Mouse (Mus musculus): Measurements from ENCODE around the gene Eps8l2. TPM values are rescaled to one million over a fixed set of nuclear protein-coding genes. Genes with fewer than 3 reads are reported as not detected.

Eps8l2 gene
- polyA plus RNA-seq, 1 experiment from 2014 or later, result 22.2 TPM

GRCm38 (mm10) chr7:141381068-141381835 is 42.6 kb downstream of the Eps8l2 start:
- H3K27ac ChIP-seq (ENCODE audit: low read depth), result peak overlapping the region; percentile 48
- peaks cover 9% of the 10 kb centered on the region; the same call in 1 of the 2 replicates for H3K4me1 ChIP-seq (ENCODE audit: insufficient read depth)
- no peak for TF ChIP-seq CTCF (IDR thresholded peaks at IDR 0.05; ENCODE audit: low read depth)
- no peak for TF ChIP-seq EP300 (IDR thresholded peaks at IDR 0.05; ENCODE audit: low read depth)
- 46% methylated on average over 4 of the region's 4 CpGs for WGBS (ENCODE audit: insufficient replicate concordance)
- ATAC-seq (no peak), DNase-seq (peak; percentile 13)
- no peaks in the 10 kb centered on the region for H3K36me3 ChIP-seq (replicated peaks; ENCODE audit: insufficient read depth, low read length)
- no peak overlapping the region for H3K9ac ChIP-seq (replicated peaks)
- no peak overlapping the region for H3K4me2 ChIP-seq (ENCODE audit: low read depth, low read length)
- no peak overlapping the region for H3K4me3 ChIP-seq (ENCODE audit: low read depth, low read length)
- H3K9me3 ChIP-seq (ENCODE audit: low read length), result no peaks in the 10 kb centered on the region
- H3K27me3 ChIP-seq (ENCODE audit: insufficient read depth, low read length), result no peaks in the 10 kb centered on the region

DNA sequence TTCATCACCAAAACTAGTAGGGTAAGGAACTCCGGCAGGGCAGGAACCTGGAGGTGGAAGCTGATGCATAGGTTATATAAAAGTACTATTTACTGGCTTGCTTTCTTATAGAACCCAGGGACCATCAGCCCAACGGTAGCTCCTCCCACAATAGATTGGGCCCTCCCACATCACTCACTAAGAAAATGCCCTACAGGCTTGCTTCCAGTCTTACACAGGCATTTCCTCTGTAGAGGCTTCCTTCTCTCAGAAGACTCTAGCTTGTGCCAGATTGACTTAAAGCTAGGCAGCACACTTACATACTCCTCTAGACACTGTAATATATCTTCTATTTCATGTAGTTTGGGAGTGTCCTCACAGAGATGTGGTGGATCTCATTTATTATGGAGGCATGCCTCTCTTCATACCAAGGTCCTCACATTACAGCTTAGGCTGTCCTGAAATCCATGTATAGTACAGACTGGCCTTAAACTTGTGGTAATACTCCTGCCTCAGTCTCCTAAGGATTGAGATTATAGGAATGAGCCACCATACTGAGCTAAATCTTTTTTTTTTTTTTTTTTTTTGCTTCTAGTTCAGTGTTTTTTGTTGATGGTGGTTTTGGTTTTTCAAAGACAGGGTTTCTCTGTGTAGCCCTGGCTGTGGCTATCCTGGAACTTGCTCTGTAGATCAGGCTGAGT is 49.3 kb downstream of the Eps8l2 start:
- peaks cover 31% of the 10 kb centered on the region for H3K4me1 ChIP-seq (ENCODE audit: insufficient read depth)
- WGBS (ENCODE audit: insufficient replicate concordance), result 40% methylated on average over 2 of the region's 2 CpGs
- H3K9ac ChIP-seq (replicated peaks), result no peak overlapping the region
- DNase-seq (no peak), ATAC-seq (no peak)
- no peaks in the 10 kb centered on the region for H3K36me3 ChIP-seq (replicated peaks; ENCODE audit: insufficient read depth, low read length)
- H3K27ac ChIP-seq (ENCODE audit: low read depth), result peak overlapping the region; percentile 60
- TF ChIP-seq EP300 (IDR thresholded peaks at IDR 0.05; ENCODE audit: low read depth), result no peak
- TF ChIP-seq CTCF (IDR thresholded peaks at IDR 0.05; ENCODE audit: low read depth), result no peak
- H3K4me2 ChIP-seq (ENCODE audit: low read depth, low read length), result no peak overlapping the region
- H3K27me3 ChIP-seq (ENCODE audit: insufficient read depth, low read length), result no peaks in the 10 kb centered on the region
- no peak overlapping the region for H3K4me3 ChIP-seq (ENCODE audit: low read depth, low read length)
- no peaks in the 10 kb centered on the region for H3K9me3 ChIP-seq (ENCODE audit: low read length)

- H3K27me3 ChIP-seq (ENCODE audit: insufficient read depth, low read length), result no peaks in the 10 kb centered on the region
- H3K4me2 ChIP-seq (ENCODE audit: low read depth, low read length), result no peak overlapping the region
- H3K9ac ChIP-seq (replicated peaks), result no peak overlapping the region
- ATAC-seq (no peak), DNase-seq (no peak)
- H3K9me3 ChIP-seq (ENCODE audit: low read length), result no peaks in the 10 kb centered on the region
- WGBS (ENCODE audit: insufficient replicate concordance), result 33% methylated on average over 3 of the region's 3 CpGs
- TF ChIP-seq CTCF (IDR thresholded peaks at IDR 0.05; ENCODE audit: low read depth), result no peak
- TF ChIP-seq EP300 (IDR thresholded peaks at IDR 0.05; ENCODE audit: low read depth), result peak; percentile 70
- peak overlapping the region; percentile 60 for H3K27ac ChIP-seq (ENCODE audit: low read depth)
- H3K4me1 ChIP-seq (ENCODE audit: insufficient read depth), result peaks cover 31% of the 10 kb centered on the region
- no peak overlapping the region for H3K4me3 ChIP-seq (ENCODE audit: low read depth, low read length)
- H3K36me3 ChIP-seq (replicated peaks; ENCODE audit: insufficient read depth, low read length), result no peaks in the 10 kb centered on the region
These were observed 49.9 kb downstream of the Eps8l2 start for GRCm38 (mm10) chr7:141388487-141389109.

DNA sequence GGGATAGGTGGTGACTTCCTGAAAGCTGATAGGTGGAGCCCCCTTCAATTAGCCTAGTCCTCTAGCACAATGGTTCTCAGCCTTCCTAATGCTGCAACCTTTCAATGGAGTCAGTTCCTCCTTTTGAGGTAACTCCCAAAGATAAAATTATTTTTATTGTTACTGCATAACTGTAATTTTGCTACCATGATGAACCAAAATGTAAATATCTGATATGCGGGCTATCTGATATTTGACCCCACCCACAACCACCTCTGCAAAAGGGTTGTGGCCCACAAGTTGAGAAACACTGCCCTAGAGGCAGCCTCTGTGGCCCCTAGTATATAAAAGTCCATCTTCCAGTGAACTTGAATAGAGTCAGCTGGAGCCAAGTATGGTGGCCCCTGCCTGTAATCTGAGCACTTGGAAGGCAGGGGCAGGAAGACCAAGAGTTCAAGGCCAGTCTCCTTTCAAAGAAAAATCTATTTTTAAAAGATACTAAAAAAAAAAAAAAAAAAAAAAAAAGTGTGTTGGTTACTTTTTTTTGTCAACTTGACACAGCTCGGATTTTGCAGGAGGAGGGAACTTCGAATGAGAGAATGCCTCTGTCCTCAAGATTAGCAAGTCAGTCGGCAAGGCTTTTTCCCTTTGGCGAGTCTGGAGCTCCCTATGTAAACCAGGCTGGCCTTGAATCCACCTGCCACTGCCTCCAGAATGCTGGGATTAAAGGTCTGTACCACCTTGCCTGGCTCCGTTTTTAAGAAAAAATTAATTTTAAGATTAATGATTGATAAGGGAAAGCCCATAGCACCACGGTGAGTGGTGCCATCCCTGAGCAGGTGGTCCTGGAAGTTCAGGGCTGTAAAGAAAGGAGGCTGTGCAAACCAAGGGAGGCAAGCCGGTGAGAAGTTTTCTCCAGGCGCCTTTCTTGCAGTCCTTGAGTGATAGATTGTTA is 51.9 kb downstream of the Eps8l2 start:
- DNase-seq (no peak), ATAC-seq (no peak)
- H3K4me3 ChIP-seq (ENCODE audit: low read depth, low read length), result peak overlapping the region; percentile 66; the same call in 1 of the 2 replicates
- peak overlapping the region; percentile 75; the same call in 1 of the 2 replicates for H3K9ac ChIP-seq (replicated peaks)
- no peaks in the 10 kb centered on the region for H3K27me3 ChIP-seq (ENCODE audit: insufficient read depth, low read length)
- peaks cover 36% of the 10 kb centered on the region for H3K4me1 ChIP-seq (ENCODE audit: insufficient read depth)
- H3K4me2 ChIP-seq (ENCODE audit: low read depth, low read length), result peak overlapping the region; percentile 92
- 50% methylated on average over 9 of the region's 9 CpGs for WGBS (ENCODE audit: insufficient replicate concordance)
- H3K27ac ChIP-seq (ENCODE audit: low read depth), result peak overlapping the region; percentile 95; the same call in 1 of the 2 replicates
- no peaks in the 10 kb centered on the region for H3K9me3 ChIP-seq (ENCODE audit: low read length)
- TF ChIP-seq EP300 (IDR thresholded peaks at IDR 0.05; ENCODE audit: low read depth), result no peak
- no peak for TF ChIP-seq CTCF (IDR thresholded peaks at IDR 0.05; ENCODE audit: low read depth)
- H3K36me3 ChIP-seq (replicated peaks; ENCODE audit: insufficient read depth, low read length), result peaks cover 4% of the 10 kb centered on the region

DNA sequence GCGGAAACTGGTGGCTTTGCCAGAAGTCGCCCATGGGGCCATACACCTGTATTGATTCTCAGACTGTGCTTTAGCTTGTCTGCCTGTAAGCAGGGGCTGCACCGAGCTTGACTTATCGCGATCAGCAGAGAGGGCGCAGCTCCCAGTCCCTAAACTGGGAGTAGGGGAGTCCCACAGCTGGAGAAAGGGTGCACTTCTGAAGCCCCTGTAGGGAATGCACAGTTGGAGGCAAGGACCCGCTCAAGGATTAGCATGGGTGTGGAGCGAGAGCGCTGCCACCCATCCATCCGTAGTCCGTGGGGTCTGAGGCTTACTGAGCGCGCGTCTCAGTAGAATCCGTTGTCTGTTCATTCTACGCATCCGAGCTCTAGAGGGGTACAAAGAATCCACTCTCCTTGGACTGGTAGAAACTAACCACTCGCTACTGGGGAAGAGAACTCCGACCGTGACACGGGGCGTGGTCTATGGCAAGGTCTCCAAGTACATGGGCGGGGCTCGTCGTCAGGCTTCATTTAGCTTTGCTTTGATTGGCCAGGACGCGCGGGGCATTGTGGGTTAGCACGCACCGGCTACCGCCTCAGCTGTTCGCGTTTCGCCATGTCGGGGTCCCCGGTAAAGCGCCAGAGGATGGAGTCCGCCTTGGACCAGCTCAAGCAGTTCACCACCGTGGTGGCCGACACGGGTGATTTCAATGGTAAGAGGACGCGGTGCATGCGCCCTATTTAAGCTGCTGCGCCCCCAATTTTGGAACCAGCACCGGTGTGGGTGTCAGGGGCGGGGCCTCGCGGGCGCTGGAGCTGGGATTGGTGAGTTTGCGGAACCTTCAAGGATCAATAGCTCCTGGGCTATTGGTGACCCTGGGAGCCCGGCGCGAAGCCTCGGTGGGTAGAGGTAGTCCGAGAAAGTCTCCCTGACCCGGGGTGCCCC is 53.2 kb downstream of the Eps8l2 start, which contains the start of gene Taldo1:
Taldo1 (plus strand) TSS at position 575 of the 927 bp plus-strand sequence.
- Histone ChIP-seq H3K27ac (ENCODE audit: low read depth) (peak within 1 kb of the TSS; percentile 95), H3K36me3 (replicated peaks; ENCODE audit: insufficient read depth, low read length) (peaks cover 15% of the 10 kb centered on the region)
- WGBS (ENCODE audit: insufficient replicate concordance), result under 1% methylated on average over 57 of the region's 57 CpGs

More for the DNA sequence above, 53.2 kb downstream of the Eps8l2 start, which contains the start of gene Taldo1:
- ATAC-seq (peak; percentile 89), DNase-seq (peak; percentile 98)
- Histone ChIP-seq H3K4me3 (ENCODE audit: low read depth, low read length) (peak within 1 kb of the TSS; percentile 66), H3K4me2 (ENCODE audit: low read depth, low read length) (peak within 1 kb of the TSS; percentile 92), H3K9ac (replicated peaks) (peak within 1 kb of the TSS; percentile 75), H3K27me3 (ENCODE audit: insufficient read depth, low read length) (no peaks in the 10 kb centered on the region), H3K9me3 (ENCODE audit: low read length) (no peaks in the 10 kb centered on the region), H3K4me1 (ENCODE audit: insufficient read depth) (peaks cover 36% of the 10 kb centered on the region)
- TF ChIP-seq CTCF (IDR thresholded peaks at IDR 0.05; ENCODE audit: low read depth) (no peak), EP300 (IDR thresholded peaks at IDR 0.05; ENCODE audit: low read depth) (no peak)

All from liver, postnatal 0 days (tissue).